Mouse (Mus musculus): ENCODE measurements around the gene Pfkl. TPM values are rescaled to one million over a fixed set of nuclear protein-coding genes. Genes with fewer than 3 reads are reported as not detected.
"Not testable (repeated sequence)": the region's sequence is repeated elsewhere in the genome, so short reads cannot be mapped to it uniquely, and the experiment has no call there.

Gene Pfkl
- total RNA-seq (2021): 100 to 1,000 TPM; 106 to 115 TPM

- intact Hi-C loops (cut with DNase I): no loop called here
- DNase-seq (ENCODE audit: low spot score): no peak
Observed at GRCm38 (mm10) chr10:78009945-78010293, at the start of gene Pfkl. TSS of gene Pfkl (minus strand) at chr10:78010083.

GRCm38 (mm10) chr10:78057056-78057455, 47.2 kb upstream of the Pfkl start:
- DNase-seq (ENCODE audit: low spot score): no peak
- intact Hi-C loops (cut with DNase I): no loop called here

- intact Hi-C loops (cut with DNase I): no loop called here
- peak; percentile 29 for DNase-seq (ENCODE audit: low spot score)
Observed at GRCm38 (mm10) chr10:78054633-78055565, 45.0 kb upstream of the Pfkl start.

- no peak for DNase-seq (ENCODE audit: low spot score)
- intact Hi-C loops (cut with DNase I): no loop called here
Observed at GRCm38 (mm10) chr10:78049519-78050035, 39.7 kb upstream of the Pfkl start.

- DNase-seq (ENCODE audit: low spot score): no peak
- intact Hi-C loops (cut with DNase I): no loop called here
Observed at GRCm38 (mm10) chr10:78048061-78048730, 38.3 kb upstream of the Pfkl start.

GRCm38 (mm10) chr10:78046388-78046787, 36.5 kb upstream of the Pfkl start:
- no peak for DNase-seq (ENCODE audit: low spot score)
- intact Hi-C loops (cut with DNase I): no loop called here

- no peak for DNase-seq (ENCODE audit: low spot score)
- intact Hi-C loops (cut with DNase I): no loop called here
Observed at GRCm38 (mm10) chr10:78044531-78044930, 34.6 kb upstream of the Pfkl start.

GRCm38 (mm10) chr10:78043406-78043836, 33.5 kb upstream of the Pfkl start, which contains the start of gene Aire:
TSS of gene Aire (minus strand) at chr10:78043610.
- intact Hi-C loops (cut with DNase I): no loop called here
- DNase-seq (ENCODE audit: low spot score): no peak

- no peak for DNase-seq (ENCODE audit: low spot score)
- intact Hi-C loops (cut with DNase I): no loop called here
Observed at GRCm38 (mm10) chr10:78042697-78043405, 33.0 kb upstream of the Pfkl start.

GRCm38 (mm10) chr10:78042096-78042495, 32.2 kb upstream of the Pfkl start:
- no peak for DNase-seq (ENCODE audit: low spot score)
- intact Hi-C loops (cut with DNase I): no loop called here

GRCm38 (mm10) chr10:78041647-78042046, 31.8 kb upstream of the Pfkl start, which contains the start of gene Dnmt3l:
TSS of gene Dnmt3l (plus strand) at chr10:78041947.
- DNase-seq (ENCODE audit: low spot score): no peak
- intact Hi-C loops (cut with DNase I): no loop called here

- DNase-seq (ENCODE audit: low spot score): no peak
- intact Hi-C loops (cut with DNase I): no loop called here
Observed at GRCm38 (mm10) chr10:78037139-78037538, 27.3 kb upstream of the Pfkl start.

- no peak for DNase-seq (ENCODE audit: low spot score)
- intact Hi-C loops (cut with DNase I): no loop called here
Observed at GRCm38 (mm10) chr10:78031987-78032386, 22.1 kb upstream of the Pfkl start.

- intact Hi-C loops (cut with DNase I): loop anchor here (5.0 kb wide), 3 partner anchors 42 to 368 kb away; no protein-coding TSS in a partner anchor
- DNase-seq (ENCODE audit: low spot score): no peak
Observed at GRCm38 (mm10) chr10:78029080-78029479, 19.2 kb upstream of the Pfkl start.

- peak; percentile 27 for DNase-seq (ENCODE audit: low spot score)
- intact Hi-C loops (cut with DNase I): loop anchor here (5.0 kb wide), 3 partner anchors 41 to 369 kb away; no protein-coding TSS in a partner anchor
Observed at GRCm38 (mm10) chr10:78028129-78028528, 18.2 kb upstream of the Pfkl start.

- DNase-seq (ENCODE audit: low spot score): not testable (repeated sequence)
- intact Hi-C loops (cut with DNase I): loop anchor here (5.0 kb wide), 3 partner anchors 38 to 372 kb away; no protein-coding TSS in a partner anchor
Observed at GRCm38 (mm10) chr10:78025453-78025852, 15.6 kb upstream of the Pfkl start.

GRCm38 (mm10) chr10:78019984-78020383, 10.1 kb upstream of the Pfkl start:
- DNase-seq (ENCODE audit: low spot score): not testable (repeated sequence)
- intact Hi-C loops (cut with DNase I): loop anchor here (5.0 kb wide), 1 partner anchor 38 kb away; no protein-coding TSS in a partner anchor

- DNase-seq (ENCODE audit: low spot score): no peak
- intact Hi-C loops (cut with DNase I): loop anchor here (5.0 kb wide), 1 partner anchor 37 kb away; no protein-coding TSS in a partner anchor
Observed at GRCm38 (mm10) chr10:78019291-78019690, 9.4 kb upstream of the Pfkl start.

GRCm38 (mm10) chr10:78018797-78019203, 8.9 kb upstream of the Pfkl start:
- DNase-seq (ENCODE audit: low spot score): no peak
- intact Hi-C loops (cut with DNase I): loop anchor here (5.0 kb wide), 1 partner anchor 36 kb away; no protein-coding TSS in a partner anchor

- intact Hi-C loops (cut with DNase I): loop anchor here (5.0 kb wide), 1 partner anchor 34 kb away; no protein-coding TSS in a partner anchor
- DNase-seq (ENCODE audit: low spot score): no peak
Observed at GRCm38 (mm10) chr10:78016366-78016765, 6.5 kb upstream of the Pfkl start.

Data from heart, postnatal 25 days (tissue).